Mouse (Mus musculus): ENCODE results near the gene Tenm3.

Gene Tenm3

DNA sequence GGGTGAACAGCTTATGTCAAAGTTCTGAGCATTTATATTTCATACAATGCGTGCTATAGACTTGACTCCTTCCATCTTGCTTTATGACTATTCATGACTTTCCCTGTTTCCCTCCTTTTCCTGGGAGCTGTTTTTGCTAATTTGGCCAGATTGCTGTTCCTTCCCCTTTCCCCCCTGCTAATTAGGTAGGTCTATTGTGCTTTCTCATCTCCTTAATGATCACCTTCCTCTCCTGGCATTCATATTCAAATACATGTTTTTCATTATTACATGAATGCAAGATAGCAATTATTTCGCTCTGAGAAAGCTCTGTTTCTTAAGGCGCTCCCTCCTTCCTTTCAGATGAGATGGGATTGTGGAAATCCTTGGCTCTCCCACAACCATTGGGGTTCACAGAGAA lies 178.6 kb downstream of the Tenm3 start:
- DNase-seq (ENCODE audit: low read depth, low spot score) = no peak

DNA sequence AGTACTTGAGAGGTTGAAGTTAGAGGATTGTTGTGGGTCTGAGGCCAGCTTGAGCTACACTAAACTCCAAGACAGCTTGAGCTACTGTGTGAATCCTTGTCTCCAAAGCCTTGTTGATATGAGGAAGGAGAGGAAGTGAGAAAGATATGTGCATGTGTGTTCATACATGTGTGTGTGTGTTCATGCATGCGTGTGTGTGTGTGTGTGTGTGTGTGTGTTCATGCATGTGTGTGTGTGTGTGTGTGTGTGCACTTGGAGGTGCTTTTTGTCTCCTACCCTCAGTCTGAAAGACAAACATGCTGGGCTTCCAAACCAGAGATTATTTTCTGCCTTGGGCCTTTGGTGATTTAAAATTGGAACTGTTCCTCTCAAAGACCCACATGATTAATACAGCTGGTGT lies 184.5 kb downstream of the Tenm3 start:
- no peak for DNase-seq (ENCODE audit: low read depth, low spot score)

DNA sequence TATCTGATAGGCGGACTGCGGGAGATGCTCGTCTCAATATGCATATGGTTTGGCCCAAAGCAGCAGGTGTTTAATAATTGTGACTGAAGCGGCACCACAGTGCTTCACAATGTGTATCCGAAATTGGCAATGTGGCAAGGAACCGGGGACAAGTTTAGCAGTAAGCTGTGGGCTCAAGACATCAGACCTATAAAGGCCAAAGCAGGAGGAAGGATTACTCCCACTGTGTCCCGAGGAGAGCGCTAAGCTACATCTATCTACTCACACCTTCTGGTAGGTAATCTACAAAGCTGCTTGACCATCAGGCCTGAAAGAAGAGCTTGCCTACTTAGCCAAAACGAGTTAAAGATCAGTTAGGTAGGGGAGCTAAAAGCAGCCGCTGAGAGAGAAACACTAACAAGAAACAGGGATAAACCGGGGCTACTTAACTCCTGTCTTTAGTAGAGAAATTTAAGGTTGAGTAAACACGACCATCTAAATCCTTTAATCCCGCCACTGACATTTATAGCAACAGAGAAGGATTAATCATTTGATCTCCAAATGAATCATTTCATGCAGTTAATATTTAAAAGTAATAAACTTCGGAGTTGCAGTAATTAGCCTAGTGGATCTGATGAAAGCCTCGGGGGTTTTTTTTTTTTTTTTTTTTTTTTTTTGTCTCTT lies 188.2 kb downstream of the Tenm3 start:
- DNase-seq (ENCODE audit: low read depth, low spot score) = no peak

DNA sequence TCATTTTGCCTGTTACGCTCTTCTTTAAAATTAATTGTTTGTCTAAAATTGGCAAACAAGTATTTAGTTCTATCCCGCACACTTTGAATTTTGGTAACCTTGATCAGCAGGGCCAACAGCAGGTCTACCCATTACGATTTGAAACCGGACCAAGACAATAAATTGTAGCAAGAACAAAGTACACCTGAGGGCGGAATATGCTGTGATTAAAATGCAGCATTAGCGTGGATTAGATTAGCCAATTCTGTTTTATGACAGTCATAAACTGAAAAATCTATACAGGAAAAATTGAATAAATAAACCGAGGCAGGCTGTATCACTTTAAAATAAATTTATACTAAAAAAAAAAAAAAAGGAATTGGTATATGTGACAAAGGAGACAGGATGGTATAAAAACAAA lies 193.9 kb downstream of the Tenm3 start:
- DNase-seq (ENCODE audit: low read depth, low spot score) = no peak

DNA sequence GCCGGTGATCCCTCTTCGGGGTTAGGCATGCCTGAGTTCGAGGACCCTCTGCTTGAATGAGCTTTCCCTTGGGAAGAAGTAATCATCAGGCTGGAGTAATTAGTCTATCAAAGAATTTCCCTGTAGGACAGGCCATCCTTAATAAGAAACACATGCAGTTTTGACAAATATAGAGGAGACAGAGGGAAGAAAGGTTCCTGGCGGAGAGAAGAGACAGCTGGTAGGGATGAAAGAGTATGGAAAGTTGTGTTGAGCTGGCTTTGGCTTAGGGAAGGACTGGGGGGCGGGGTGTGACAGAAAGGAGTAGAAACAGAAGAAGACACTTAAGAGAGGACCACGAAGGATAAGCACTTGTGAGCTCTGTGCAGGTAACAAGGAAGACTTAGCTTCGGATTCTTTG lies 194.3 kb downstream of the Tenm3 start:
- DNase-seq (ENCODE audit: low read depth, low spot score) = no peak

DNA sequence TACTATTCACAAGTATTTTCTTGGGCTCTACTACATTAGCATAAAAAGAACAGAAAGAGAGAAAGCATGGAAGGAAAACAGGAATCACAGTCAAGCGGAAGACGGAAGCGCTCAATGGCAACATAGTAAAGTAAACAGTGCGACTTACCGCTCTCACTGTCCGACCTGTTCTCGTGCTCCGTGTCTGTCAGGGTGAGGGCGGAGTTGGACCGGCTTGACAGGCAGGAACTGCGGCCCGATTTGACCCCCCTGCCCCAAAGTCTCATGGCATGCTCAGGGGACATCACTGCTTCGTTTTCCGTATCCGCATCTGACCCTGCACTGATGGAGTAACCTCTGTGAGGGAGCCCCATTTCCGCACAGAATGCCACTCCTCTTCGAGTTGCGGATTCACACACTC lies 197.6 kb downstream of the Tenm3 start:
- no peak for DNase-seq (ENCODE audit: low read depth, low spot score)

DNA sequence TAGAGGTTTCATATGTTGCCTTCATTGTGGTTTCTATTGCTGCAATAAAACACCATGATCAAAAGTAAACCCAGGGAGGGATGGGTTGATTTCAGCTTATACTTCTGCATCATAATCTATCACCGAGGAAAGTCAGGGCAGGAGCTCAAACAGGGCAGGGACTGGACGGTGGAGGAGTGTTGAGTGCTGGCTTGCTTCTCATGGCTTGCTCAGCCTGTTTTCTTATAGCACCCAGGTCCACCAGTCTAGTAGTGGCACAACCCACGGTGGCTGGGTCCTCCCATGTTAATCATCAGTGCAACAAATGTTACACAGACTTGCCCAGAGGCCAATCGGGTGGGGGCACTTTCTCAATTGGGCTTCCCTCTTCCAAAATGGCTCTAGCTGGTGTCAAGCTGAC lies 205.6 kb downstream of the Tenm3 start:
- DNase-seq (ENCODE audit: low read depth, low spot score) = no peak

DNA sequence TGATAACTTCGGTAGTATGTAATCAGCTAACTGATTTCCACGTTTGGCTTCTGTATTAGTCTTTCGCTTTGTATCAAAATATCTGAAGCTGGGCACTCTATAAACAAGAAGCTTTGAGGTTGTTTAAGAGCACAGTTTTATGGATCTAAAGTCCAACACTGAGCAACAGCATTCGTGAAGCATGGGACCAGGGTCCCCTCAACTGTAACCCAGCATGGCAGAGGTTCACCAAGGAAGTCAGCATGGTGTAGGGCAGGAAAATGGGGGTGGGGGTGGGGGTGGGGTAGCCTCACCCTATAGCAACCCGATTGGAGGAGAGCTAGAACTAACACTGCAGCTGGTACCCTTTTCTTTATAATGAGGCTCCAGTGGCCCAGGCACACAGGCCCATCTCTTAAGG lies 206.8 kb downstream of the Tenm3 start:
- DNase-seq (ENCODE audit: low read depth, low spot score) = no peak

DNA sequence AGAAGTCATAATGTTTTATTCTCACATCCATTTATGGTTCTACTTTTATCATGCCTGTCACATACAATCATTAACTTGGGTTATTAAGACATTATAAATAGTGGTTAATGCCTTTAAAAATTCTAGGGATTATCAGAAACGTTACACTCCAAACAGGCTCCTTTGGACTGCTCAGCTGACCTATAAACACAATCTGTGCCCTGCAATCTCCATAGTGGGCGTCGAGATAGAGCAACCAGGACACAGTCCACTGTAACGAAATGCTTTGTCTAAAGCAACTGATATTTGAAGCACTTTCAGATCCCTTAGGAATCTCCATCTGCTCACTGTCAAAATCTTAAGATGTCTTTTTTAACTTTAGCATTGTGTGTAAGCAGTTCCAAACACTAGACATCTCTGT lies 207.9 kb downstream of the Tenm3 start:
- no peak for DNase-seq (ENCODE audit: low read depth, low spot score)

DNA sequence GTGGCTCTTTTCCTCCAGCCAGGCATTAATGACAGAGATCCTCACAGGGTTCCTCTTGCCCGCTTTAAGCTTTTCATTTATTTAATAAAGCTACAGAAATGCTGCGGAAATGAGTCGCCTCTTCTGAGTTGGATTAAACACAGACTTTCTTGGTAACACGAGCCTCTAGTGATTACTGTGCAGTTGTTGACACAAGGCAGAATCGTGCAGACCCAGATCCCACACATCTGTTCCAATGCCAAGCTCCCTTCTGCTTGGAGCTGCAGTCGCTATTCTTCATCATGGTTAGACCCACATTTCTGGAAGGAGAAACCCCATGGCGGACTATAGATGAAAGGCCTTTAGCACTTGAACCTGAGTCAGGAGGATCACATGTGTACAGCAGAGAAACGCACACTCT lies 210.3 kb downstream of the Tenm3 start:
- DNase-seq (ENCODE audit: low read depth, low spot score) = no peak

DNA sequence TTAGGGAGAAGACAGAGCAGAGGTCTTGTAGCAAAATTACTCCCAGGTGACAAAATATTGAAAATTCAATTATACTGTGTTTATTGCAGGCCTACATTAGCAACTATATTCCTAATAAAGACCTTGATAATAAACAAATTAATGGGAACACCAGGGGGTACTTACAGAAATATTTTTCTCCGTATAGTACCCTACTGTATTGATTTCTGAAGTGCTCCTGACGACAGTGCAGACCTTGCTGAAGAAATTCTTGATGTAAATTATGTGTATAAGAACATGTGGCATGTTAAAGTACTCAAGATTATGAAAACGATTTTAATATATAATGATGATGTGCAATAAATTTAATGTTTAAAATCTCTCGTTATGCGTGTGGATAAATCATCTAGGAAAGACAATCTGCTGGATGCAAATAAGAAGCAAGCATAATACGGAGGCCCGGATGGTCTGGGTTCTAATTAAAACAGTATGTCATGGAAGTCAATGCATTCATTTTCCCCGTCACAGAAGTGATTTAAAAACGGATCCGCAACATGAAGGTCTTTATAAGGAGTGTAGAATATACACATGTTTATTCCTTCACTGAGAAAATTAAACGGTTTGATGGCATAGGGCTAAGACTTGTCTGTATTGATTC lies 221.1 kb downstream of the Tenm3 start:
- no peak for DNase-seq (ENCODE audit: low read depth, low spot score)

DNA sequence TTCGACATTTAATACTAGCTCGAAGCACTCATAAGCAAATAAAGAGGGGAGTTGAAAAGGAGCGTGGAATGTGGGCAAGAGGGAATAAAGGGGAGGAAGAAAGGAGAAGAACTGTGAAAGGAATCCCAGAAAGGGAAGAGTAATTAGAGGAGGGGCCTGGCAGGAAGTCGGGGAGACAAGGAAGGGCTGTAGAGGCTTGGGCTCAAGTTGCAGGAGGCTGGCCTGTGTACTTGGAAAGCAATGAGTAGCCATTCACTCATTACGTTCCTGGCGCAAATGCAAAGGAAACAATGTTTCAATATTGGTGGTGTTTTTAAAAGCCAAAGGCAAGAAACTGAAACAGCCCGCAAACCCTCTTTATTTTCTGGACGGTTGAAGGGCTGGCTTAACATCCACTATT lies 228.7 kb downstream of the Tenm3 start:
- no peak for DNase-seq (ENCODE audit: low read depth, low spot score)

DNA sequence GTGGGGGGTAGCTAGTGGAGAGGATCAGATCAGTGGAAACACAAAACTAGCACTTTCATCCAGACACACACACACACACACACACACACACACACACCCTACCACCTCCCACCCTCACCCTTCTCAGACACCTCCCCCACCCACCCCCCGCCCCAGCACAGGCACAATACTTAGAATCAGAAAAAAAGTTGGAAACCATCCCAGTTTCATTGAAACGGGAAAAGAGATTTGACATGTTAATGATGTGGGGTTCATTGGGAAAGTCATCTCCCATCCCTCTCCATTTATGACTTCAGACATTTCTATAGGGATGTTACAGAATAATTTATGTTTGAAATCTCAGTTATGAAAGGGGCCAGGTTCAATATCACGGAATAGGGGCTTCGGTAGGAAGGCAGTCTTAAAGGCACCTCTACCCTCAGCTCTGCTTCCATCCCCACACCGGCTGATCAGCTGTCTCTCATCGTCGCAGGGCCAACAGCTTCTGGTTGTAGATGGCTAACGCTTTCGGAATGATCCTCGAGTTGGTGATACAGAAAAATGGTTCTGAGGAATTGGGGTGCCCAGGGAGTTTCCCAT lies 231.7 kb downstream of the Tenm3 start:
- no peak for DNase-seq (ENCODE audit: low read depth, low spot score)

DNA sequence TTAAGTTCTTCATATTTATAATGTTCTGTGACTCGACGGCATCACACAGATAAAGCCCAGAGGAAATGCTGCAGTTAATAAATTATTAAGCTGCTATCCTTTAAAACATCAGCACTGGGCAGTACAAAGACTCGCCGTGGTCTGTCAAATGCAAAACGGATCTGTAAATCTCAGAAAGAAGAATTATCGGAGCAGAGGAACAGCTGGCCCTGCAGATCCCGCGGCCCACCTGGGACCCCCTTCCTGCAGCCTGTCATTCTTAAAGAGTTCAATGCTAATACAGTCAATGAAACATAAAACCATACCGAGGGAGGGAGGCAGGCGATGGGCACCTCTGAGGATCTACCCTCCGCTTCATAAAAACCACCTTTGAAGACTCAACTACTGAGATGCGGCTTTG lies 232.6 kb downstream of the Tenm3 start:
- no peak for DNase-seq (ENCODE audit: low read depth, low spot score)

DNA sequence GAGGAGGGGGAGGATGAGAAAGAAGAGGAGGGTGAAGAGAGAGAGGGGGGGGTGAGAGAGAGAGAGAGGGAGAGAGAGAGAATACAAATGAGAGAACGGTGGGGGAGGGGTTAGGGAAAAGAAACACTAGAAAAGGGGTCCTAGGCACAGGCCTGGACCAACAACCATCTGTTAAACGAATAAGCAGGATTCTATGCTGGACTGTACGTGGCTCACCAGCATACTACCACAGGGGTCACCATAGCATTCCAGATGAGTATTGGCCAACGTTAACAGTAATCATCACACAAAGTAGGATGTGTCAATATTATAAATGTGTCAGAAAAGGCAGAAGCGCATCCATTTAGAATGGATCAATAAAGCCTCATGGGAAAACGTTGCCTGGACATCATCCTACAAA lies 233.4 kb downstream of the Tenm3 start:
- no peak for DNase-seq (ENCODE audit: low read depth, low spot score)

DNA sequence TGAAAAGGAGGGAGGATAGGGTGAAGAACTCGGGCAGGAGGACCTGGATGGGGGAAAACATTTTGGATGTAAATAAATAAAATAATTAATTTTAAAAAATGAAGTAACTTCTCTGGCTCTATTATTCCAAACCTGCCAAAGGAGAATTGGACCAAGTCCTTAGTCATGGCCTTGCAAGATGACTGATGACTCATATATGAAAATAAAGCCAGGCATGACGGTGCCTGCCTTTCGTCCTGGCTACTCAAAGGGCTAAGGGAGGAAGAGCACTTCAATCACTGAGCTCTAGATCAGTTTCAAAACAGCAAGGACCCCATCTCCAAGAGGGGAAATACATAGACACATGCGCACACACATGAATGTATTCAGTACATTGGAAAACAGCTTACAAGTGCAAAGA lies 234.1 kb downstream of the Tenm3 start:
- no peak for DNase-seq (ENCODE audit: low read depth, low spot score)

DNA sequence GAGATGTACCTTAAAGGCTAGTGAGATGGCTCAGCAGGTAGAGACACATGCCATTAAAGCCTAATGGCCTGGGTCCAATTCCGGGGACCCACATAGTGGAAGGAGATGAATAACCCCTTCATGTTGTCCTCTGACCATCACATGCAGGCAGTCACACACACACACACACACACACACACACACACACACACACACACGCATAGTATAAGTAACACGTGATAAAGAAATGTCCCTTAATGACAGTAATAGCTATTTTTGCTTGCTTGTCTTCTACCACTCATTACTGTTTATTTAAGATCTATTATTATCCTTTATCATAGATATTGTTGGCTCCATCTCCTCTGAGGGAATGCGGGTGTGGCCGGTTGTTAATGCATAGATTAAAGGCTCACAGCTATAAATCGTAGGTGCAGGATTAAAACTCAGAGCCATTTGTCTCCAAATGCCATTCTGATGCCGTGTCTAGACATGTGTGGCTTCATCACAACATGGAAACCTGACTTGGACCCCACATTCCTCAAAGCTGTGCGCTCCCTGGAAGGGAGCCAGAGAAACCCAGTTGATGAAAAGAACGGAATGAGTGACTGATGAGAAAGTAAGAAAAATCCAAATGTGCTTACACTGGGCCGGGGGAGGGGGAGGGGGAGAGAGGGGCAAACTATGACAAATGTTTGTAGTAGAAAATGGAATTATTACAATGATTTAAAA lies 239.4 kb downstream of the Tenm3 start:
- no peak for DNase-seq (ENCODE audit: low read depth, low spot score)

DNA sequence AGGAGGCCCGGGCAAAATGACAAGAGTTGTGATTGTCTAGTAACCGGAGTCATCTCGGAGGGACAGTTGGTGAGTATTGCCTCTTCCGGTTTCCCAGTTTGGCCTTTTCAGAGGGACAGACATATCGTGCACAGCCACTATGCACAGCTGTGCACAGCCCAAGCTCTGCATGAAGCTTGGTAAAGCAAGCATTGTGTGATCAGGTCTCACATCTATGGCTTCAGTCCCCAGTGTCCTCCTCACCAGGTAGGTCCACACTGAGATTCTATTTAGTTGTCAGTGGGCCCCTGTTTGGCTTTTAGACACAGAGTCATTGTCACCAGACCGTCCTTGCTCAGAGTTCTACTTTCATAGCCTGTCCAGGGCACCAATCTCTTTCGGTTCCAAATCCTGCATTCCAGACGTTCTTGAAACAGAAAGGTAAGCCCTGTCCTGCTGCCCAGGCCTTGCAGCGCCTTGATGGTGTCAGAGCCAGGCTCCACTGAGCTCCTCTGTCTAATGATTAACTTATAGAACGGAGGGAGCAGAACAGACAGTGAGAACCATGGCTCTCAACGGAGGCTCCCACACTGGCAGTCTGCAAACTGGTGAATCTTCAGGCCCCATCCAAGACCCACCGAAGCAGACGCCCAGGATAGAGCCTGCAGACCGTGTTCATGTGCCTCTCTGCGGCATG lies 240.4 kb downstream of the Tenm3 start:
- DNase-seq (ENCODE audit: low read depth, low spot score) = no peak

DNA sequence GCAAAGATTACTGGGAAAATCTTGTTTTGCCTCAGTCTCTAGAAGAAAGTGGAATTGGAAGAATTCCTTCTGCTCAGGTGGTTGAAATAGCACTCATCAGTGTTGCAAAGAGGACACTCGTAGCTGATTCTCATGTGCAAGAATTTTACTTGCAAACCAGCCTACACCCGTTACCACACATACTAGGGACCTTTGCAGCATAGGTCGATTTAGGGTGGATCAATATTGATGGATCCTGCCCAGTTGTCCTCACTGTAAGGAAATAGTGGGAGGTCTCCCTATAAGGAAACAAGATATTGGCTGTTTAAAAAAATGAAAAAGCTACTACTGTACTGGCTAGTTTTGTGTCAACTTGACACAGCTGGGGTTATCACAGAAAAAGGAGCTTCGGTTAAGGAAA lies 242.1 kb downstream of the Tenm3 start:
- no peak for DNase-seq (ENCODE audit: low read depth, low spot score)

DNA sequence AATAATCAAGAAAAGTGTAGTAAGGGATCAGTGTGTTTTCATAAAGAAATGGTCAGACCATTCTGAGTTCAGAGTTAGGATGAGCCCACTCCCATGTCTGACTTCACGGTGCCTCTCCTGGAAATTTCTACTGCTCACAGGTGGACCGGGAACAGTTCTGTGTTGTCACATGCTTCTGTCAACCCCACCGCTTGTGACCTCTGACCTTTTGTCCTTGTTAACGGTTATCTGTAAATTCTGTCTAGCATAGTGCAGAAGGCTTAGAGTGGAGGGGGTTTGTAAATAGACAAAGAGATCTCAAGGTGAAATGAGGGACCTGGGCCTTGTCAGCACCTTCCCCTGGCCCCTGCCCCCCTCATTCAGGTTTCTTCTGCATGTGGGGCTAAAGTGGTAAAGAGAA lies 244.7 kb downstream of the Tenm3 start:
- DNase-seq (ENCODE audit: low read depth, low spot score) = no peak

DNA sequence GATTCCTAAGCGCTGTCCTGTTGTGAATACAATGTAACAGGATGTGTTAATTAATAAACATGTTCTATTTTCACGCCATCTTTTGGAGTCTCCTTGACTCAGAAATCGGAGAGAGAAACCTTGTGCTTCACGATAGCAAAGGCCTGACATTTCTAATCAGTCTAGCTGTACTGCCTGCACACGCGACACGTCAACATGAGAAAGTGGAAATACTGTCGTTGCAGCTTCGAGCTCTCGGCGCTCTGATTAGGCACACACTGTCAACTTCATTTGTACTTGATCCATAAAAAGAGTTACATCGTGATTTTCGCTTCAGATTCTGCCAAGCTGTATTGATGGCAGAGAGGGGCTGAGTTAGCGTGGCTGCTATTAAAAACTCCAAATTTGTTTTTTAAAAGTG lies 247.4 kb downstream of the Tenm3 start:
- peak; percentile 6 for DNase-seq (ENCODE audit: low read depth, low spot score)

DNA sequence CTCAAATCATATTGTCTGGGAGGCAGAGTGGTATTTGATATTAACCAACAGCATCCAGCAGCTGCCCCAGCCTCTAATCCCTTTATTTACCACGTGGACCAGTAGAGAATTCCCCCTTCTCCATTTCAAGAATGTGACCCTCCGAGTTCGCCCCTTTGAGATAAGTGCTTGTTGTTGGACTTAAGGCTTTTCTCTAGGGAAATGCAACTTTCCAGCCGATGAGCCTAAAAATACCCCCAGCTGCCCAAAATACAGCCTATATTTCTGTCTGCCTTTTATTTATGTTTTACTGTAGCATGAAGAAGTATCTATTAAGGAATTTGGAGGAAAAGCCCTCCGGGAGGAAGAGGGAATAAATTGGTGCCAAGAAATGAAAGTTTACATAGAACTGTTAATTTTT lies 251.9 kb downstream of the Tenm3 start:
- DNase-seq (ENCODE audit: low read depth, low spot score) = no peak
